Mouse (Mus musculus) lung, adult 2 months (tissue): ENCODE results near the gene Usp32. TPM values are rescaled to one million over a fixed set of nuclear protein-coding genes. Genes with fewer than 3 reads are reported as not detected.

Experiments used
- DNase-seq: peaks from one replicate; pipeline ENCODE4 v3.0.0; 2022
- H3K4me1 ChIP-seq: fragments of 200-500 bp; 2 replicates; pipeline ENCODE4 v1.6.1; 2011; ENCODE audit warnings: low read length; ENCODE audit not compliant: control insufficient read depth, insufficient read depth
- H3K4me3 ChIP-seq: fragments of 200-500 bp; replicated peaks from 2 replicates; pipeline ENCODE3; 2011; ENCODE audit warnings: low read depth, mild to moderate bottlenecking, control low read depth, low read length; ENCODE audit errors: extremely low read depth
- CTCF ChIP-seq: fragments of 200-500 bp; IDR thresholded peaks from 2 replicates; pipeline ENCODE4 v1.5.1; 2011; ENCODE audit warnings: mild to moderate bottlenecking, low read length, control low read depth; ENCODE audit not compliant: insufficient read depth
- POLR2A ChIP-seq: fragments of 200-500 bp; IDR thresholded peaks from 2 replicates; pipeline ENCODE4 v1.6.1; 2011; ENCODE audit warnings: low read depth, mild to moderate bottlenecking, control low read depth, low read length, borderline replicate concordance; ENCODE audit errors: extremely low read depth
- WGBS: fragments of 180-500 bp; shearing (Covaris S2); methylation state at CpG from one replicate; pipeline ENCODE4 v1.1.7; 2018; 5-methylcytosine and 5-hydroxymethylcytosine counted together
- polyA plus RNA-seq: library from polyadenylated mRNA; depleted of rRNA; stranded (reverse); fragments of >200 nt; gene quantifications from 2 replicates; pipeline ENCODE4 v1.2.3, GENCODE M21; 2012

Usp32 gene
- polyA plus RNA-seq, 1 experiment, result 7.9 TPM

- H3K4me1 ChIP-seq, result no peaks in the 10 kb centered on the region
- DNase-seq, result no peak
- H3K4me3 ChIP-seq, result no peak overlapping the region
- WGBS, result 72% methylated on average over 5 of the region's 5 CpGs
- TF ChIP-seq POLR2A, result no peak
- TF ChIP-seq CTCF, result no peak
Observed at GRCm38 (mm10) chr11:85095116-85095515, 44.8 kb downstream of the Usp32 start.

- no peak for TF ChIP-seq POLR2A
- no peak for TF ChIP-seq CTCF
- no peak for DNase-seq
- no peaks in the 10 kb centered on the region for H3K4me1 ChIP-seq
- H3K4me3 ChIP-seq, result no peak overlapping the region
Observed at GRCm38 (mm10) chr11:85086253-85086652, 53.7 kb downstream of the Usp32 start.

DNA sequence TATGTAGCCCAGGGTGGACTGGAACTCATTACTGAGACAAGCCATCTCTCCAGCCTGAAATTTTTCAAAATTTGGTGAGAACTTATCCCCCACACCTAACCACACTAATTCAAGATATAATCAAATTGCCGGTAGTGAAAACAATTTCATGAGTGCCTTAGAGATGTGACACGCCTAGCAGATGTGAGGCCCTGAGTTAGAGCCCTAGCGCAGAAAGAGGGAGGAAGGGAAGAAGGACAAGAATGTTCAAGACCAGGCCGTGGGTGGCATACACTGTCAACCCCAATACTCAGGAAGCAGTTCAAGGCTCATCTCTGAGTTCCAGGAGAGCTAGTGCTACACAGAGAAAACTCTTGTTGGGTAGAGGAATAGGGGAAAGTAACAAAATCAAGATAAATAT lies 72.1 kb downstream of the Usp32 start:
- TF ChIP-seq POLR2A (no peak), CTCF (no peak)
- WGBS, result 95% methylated on average over 4 of the region's 4 CpGs
- H3K4me3 ChIP-seq, result no peak overlapping the region
- H3K4me1 ChIP-seq, result no peaks in the 10 kb centered on the region
- no peak for DNase-seq

GRCm38 (mm10) chr11:85058562-85058961 lies 81.4 kb downstream of the Usp32 start:
- H3K4me1 ChIP-seq, result no peaks in the 10 kb centered on the region
- WGBS, result 95% methylated on average over 4 of the region's 4 CpGs
- no peak for TF ChIP-seq CTCF
- no peak for TF ChIP-seq POLR2A
- no peak overlapping the region for H3K4me3 ChIP-seq
- DNase-seq, result no peak

GRCm38 (mm10) chr11:85057544-85057943 lies 82.4 kb downstream of the Usp32 start:
- Histone ChIP-seq H3K4me3 (no peak overlapping the region), H3K4me1 (no peaks in the 10 kb centered on the region)
- 98% methylated on average over 1 of the region's 1 CpGs for WGBS
- DNase-seq, result no peak
- no peak for TF ChIP-seq CTCF
- no peak for TF ChIP-seq POLR2A

DNA sequence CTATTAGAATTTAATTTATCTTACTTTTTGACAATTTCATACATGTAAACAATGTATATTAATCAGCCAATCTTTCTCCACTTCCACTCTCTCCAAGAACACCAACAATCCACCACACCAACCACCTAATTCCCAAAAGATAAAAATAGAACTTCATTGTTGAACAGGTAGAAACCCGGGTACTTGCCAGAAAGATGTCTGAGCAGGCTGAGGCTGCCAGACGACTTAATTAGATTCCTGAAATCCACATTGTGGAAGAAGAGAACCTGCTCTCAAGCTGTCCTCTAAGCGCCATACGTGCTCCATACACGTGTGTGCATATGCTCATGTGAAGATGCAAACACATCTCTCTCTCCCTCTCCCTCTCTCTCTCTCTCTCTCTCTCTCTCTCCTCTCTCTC lies 83.1 kb downstream of the Usp32 start:
- H3K4me3 ChIP-seq, result no peak overlapping the region
- TF ChIP-seq CTCF, result no peak
- no peak for TF ChIP-seq POLR2A
- no peaks in the 10 kb centered on the region for H3K4me1 ChIP-seq
- DNase-seq, result no peak
- 77% methylated on average over 5 of the region's 5 CpGs for WGBS

- WGBS, result 88% methylated on average over 2 of the region's 2 CpGs
- no peak for TF ChIP-seq POLR2A
- no peak for TF ChIP-seq CTCF
- H3K4me3 ChIP-seq, result no peak overlapping the region
- no peaks in the 10 kb centered on the region for H3K4me1 ChIP-seq
- DNase-seq, result no peak
Observed at GRCm38 (mm10) chr11:85055561-85055960, 84.4 kb downstream of the Usp32 start.

DNA sequence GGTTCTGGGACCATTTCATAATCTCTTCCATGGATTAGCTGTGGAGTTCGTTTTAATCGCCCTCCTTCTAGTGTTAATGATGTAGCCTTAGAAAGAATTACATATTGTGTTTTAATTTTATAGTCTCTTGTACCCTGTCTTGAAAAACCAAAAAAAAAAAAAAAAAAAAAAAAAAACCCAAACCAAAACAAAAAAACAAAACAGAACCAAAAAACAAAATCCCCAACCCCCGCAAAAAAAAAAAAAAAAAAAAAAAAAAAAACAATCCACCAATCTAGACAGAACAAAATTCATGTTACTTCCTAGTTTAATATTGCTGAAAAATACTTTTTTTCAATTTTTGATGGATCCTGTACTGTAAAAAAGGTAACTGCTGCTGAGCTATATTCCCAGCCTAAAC lies 100.7 kb downstream of the Usp32 start:
- DNase-seq, result no peak
- Histone ChIP-seq H3K4me3 (no peak overlapping the region), H3K4me1 (no peaks in the 10 kb centered on the region)
- no peak for TF ChIP-seq CTCF
- TF ChIP-seq POLR2A, result no peak
- WGBS, result 79% methylated on average over 3 of the region's 3 CpGs

GRCm38 (mm10) chr11:85013121-85013520 lies 126.8 kb downstream of the Usp32 start:
- no peak overlapping the region for H3K4me3 ChIP-seq
- no peaks in the 10 kb centered on the region for H3K4me1 ChIP-seq
- DNase-seq, result no peak
- TF ChIP-seq CTCF (no peak), POLR2A (no peak)

GRCm38 (mm10) chr11:85003566-85003965 lies 136.4 kb downstream of the Usp32 start:
- TF ChIP-seq POLR2A, result no peak
- no peak for TF ChIP-seq CTCF
- 82% methylated on average over 3 of the region's 3 CpGs for WGBS
- no peak overlapping the region for H3K4me3 ChIP-seq
- no peaks in the 10 kb centered on the region for H3K4me1 ChIP-seq
- DNase-seq, result no peak

DNA sequence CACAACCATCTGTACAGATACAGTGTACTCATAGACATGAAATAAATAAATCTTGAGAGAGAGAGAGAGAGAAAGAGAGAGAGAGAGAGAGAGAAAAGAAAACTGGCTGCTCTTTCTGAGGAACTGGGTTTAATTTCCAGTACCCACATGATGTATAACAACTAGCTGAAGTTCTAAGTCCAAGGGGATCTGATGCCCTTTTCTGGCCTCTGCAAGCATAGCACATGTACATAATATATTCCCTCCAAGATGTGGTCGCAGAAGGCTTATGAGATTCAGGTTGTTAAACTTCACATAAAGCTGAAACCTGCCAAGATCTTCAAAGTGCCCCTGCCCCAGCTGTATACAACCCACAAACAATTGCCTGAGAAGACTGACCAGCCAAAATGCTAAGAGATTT lies 144.7 kb downstream of the Usp32 start:
- no peak for DNase-seq
- TF ChIP-seq POLR2A (no peak), CTCF (no peak)
- Histone ChIP-seq H3K4me3 (no peak overlapping the region), H3K4me1 (no peaks in the 10 kb centered on the region)
- WGBS, result 88% methylated on average over 1 of the region's 1 CpGs
